Mouse (Mus musculus) lung, postnatal 0 days (tissue): ENCODE measurements around the gene Gm20388. TPM values are rescaled to one million over a fixed set of nuclear protein-coding genes. Genes with fewer than 3 reads are reported as not detected.
"Not testable (repeated sequence)": the region's sequence is repeated elsewhere in the genome, so short reads cannot be mapped to it uniquely, and the experiment has no call there.

Source experiments
- ATAC-seq: fragments of 200-750 bp; cut with Nextera tagmentation; 2 replicates; pipeline ENCODE4 v1.8.0; 2017; ENCODE audit warnings: moderate library complexity
- DNase-seq: peaks from one replicate; pipeline ENCODE4 v3.0.0-alpha.2; 2016; ENCODE audit warnings: low spot score
- H3K27ac ChIP-seq: fragments of 300-500 bp; sonication (generic); 2 replicates; pipeline ENCODE4 v1.5.1; 2014; ENCODE audit warnings: antibody characterized with exemption, mild to moderate bottlenecking, low read length, mixed read lengths
- H3K27me3 ChIP-seq: fragments of 300-500 bp; sonication (generic); replicated peaks from 2 replicates; pipeline ENCODE4 v1.6.1; 2014; ENCODE audit warnings: low read length, mixed read lengths; ENCODE audit not compliant: insufficient read depth
- H3K36me3 ChIP-seq: fragments of 300-500 bp; sonication (generic); 2 replicates; pipeline ENCODE4 v1.6.1; 2014; ENCODE audit warnings: low read length, mixed read lengths; ENCODE audit not compliant: insufficient read depth
- H3K4me1 ChIP-seq: fragments of 300-500 bp; sonication (generic); 2 replicates; pipeline ENCODE4 v1.6.1; 2014; ENCODE audit warnings: antibody characterized with exemption, low read depth, low read length, mixed read lengths; ENCODE audit not compliant: insufficient read depth
- H3K4me2 ChIP-seq: fragments of 300-500 bp; sonication (generic); replicated peaks from 2 replicates; pipeline ENCODE4 v1.6.1; 2014; ENCODE audit warnings: low read depth, mild to moderate bottlenecking, low read length, moderate library complexity, mixed read lengths
- H3K4me3 ChIP-seq: fragments of 300-500 bp; sonication (generic); 2 replicates; pipeline ENCODE4 v1.5.1; 2014; ENCODE audit warnings: low read depth, low read length
- H3K9ac ChIP-seq: fragments of 300-500 bp; sonication (generic); replicated peaks from 2 replicates; pipeline ENCODE4 v1.6.1; 2014; ENCODE audit warnings: low read depth, mild to moderate bottlenecking
- H3K9me3 ChIP-seq: fragments of 300-500 bp; sonication (generic); 2 replicates; pipeline ENCODE4 v1.6.1; 2016; ENCODE audit warnings: low read length, mixed read lengths
- CTCF ChIP-seq: IDR thresholded peaks from 2 replicates; pipeline ENCODE4 v1.5.1; 2016; ENCODE audit warnings: antibody characterized with exemption, mild to moderate bottlenecking
- EP300 ChIP-seq: IDR thresholded peaks from 2 replicates; pipeline ENCODE4 v1.6.1; 2016; ENCODE audit warnings: antibody characterized with exemption, mild to moderate bottlenecking, control low read depth
- WGBS: fragments of 180-500 bp; shearing (Covaris S2); extraction: QIAGEN DNeasy Blood & Tissue Kit; methylation state at CpG from one replicate; pipeline ENCODE4 v1.1.7; 2014; 5-methylcytosine and 5-hydroxymethylcytosine counted together
- polyA plus RNA-seq: library from polyadenylated mRNA; unstranded; fragments of >200 nt; fragmentation: Nextera tagmentation; extraction: Ambion mirVana; gene quantifications from 2 replicates; pipeline ENCODE4 v1.2.1, GENCODE M21; 2015

Gm20388 gene
- polyA plus RNA-seq, 1 experiment from 2014 or later: not detected

- no peak for DNase-seq
- no peaks in the 10 kb centered on the region for H3K27me3 ChIP-seq
- H3K9me3 ChIP-seq: no peaks in the 10 kb centered on the region
- H3K4me1 ChIP-seq: peaks cover 9% of the 10 kb centered on the region; the same call in 1 of the 2 replicates
- H3K4me2 ChIP-seq: no peak overlapping the region
- no peak overlapping the region for H3K9ac ChIP-seq
- no peak for TF ChIP-seq CTCF
- no peak for TF ChIP-seq EP300
- H3K36me3 ChIP-seq: no peaks in the 10 kb centered on the region
- WGBS: 67% methylated on average over 7 of the region's 7 CpGs
- H3K4me3 ChIP-seq: no peak overlapping the region
- H3K27ac ChIP-seq: no peak overlapping the region
- ATAC-seq: no peak
Measured at GRCm38 (mm10) chr8:120331027-120331426, 420.4 kb downstream of the Gm20388 start.

DNA sequence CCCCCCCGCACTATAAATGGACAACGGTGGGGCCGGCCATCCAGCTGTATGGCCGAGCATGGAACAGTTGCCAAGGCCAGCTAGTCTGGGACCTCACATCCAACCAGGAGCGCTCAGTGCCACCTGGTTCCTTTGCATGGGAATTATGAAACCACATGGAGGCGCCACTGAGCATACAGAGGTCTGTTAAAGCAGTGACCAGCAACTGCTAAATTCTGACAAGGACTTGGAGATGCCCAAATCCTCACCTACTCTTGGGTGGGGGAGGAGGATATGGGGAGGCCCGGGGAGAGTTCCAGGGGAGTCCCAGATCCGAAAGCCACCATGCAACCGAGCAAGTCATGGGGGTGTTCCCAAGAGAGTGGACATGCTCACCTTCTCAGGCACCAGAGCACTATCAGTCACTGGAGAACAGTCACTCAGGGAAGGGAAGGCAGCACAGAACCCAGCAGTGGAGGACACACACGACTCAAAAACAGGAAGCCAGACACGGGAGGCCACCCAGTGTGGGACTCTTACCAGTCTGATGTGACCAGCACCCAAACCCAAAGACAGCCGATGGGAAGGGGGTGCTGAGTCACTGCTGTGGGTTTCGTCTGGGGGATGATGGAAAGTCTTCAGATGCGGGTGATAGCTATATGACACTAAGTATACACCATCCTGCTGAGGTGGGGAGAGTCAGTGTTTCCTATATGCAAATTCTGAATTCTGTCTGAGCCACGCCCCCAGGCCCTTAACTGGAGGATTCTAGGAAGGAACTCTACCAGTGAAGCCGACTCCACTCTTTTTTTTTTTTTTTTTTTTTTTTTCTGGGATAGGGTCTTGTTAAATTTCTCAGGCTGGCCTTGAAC lies 422.0 kb downstream of the Gm20388 start:
- WGBS: 68% methylated on average over 16 of the region's 16 CpGs
- Histone ChIP-seq H3K27ac (no peak overlapping the region), H3K4me3 (no peak overlapping the region), H3K36me3 (no peaks in the 10 kb centered on the region), H3K4me1 (peaks cover 9% of the 10 kb centered on the region; the same call in 1 of the 2 replicates), H3K9me3 (no peaks in the 10 kb centered on the region), H3K27me3 (no peaks in the 10 kb centered on the region; the same call in 1 of the 2 replicates), H3K4me2 (no peak overlapping the region), H3K9ac (no peak overlapping the region)
- TF ChIP-seq CTCF (peak; percentile 65), EP300 (no peak)
- ATAC-seq: no peak; the same call in 1 of the 2 replicates
- DNase-seq: no peak

DNA sequence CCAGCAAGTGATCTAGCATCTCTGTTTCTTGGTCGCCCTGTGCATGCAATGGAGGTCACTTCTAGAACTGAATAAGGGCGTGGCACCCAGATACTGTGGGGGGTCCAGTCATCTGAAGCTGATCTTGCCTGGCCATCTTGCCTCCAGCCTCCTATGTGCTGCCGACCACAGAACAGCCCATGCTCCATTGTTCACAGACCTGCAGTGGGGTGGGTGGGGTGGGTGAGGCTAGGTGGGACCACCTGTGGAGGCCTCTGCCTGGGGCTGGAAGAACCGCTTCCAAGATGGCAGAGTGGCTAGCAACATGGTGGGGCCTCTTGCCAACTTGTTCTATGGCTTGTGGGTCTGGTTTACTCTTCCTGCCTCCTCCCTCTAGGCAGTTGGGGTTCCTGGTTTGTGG lies 423.0 kb downstream of the Gm20388 start:
- Histone ChIP-seq H3K27ac (no peak overlapping the region), H3K9ac (no peak overlapping the region), H3K27me3 (no peaks in the 10 kb centered on the region; the same call in 1 of the 2 replicates), H3K4me2 (no peak overlapping the region), H3K9me3 (no peaks in the 10 kb centered on the region), H3K36me3 (no peaks in the 10 kb centered on the region), H3K4me1 (peaks cover 9% of the 10 kb centered on the region; the same call in 1 of the 2 replicates), H3K4me3 (no peak overlapping the region)
- no peak for DNase-seq
- no peak for TF ChIP-seq CTCF
- no peak for TF ChIP-seq EP300
- no peak for ATAC-seq
- 95% methylated on average over 4 of the region's 4 CpGs for WGBS

GRCm38 (mm10) chr8:120334261-120334660 lies 423.6 kb downstream of the Gm20388 start:
- not testable (repeated sequence) for ATAC-seq, DNase-seq, H3K9me3 ChIP-seq, H3K4me2 ChIP-seq, H3K27ac ChIP-seq, H3K4me1 ChIP-seq, H3K9ac ChIP-seq, H3K27me3 ChIP-seq, H3K4me3 ChIP-seq, H3K36me3 ChIP-seq
- WGBS: 71% methylated on average over 3 of the region's 3 CpGs

- 16% methylated on average over 5 of the region's 5 CpGs for WGBS
- H3K4me2 ChIP-seq: peak overlapping the region; percentile 42; the same call in 1 of the 2 replicates
- no peak overlapping the region for H3K4me3 ChIP-seq
- peaks cover 9% of the 10 kb centered on the region; the same call in 1 of the 2 replicates for H3K4me1 ChIP-seq
- no peaks in the 10 kb centered on the region for H3K9me3 ChIP-seq
- no peaks in the 10 kb centered on the region; the same call in 1 of the 2 replicates for H3K27me3 ChIP-seq
- no peak overlapping the region for H3K9ac ChIP-seq
- TF ChIP-seq EP300 (no peak), CTCF (no peak)
- ATAC-seq (peak; percentile 4; the same call in 1 of the 2 replicates), DNase-seq (peak; percentile 37)
- H3K27ac ChIP-seq: no peak overlapping the region
- no peaks in the 10 kb centered on the region for H3K36me3 ChIP-seq
Measured at GRCm38 (mm10) chr8:120334878-120335261, 424.2 kb downstream of the Gm20388 start.

GRCm38 (mm10) chr8:120335262-120336086 lies 424.8 kb downstream of the Gm20388 start:
- peak overlapping the region; percentile 42 for H3K4me2 ChIP-seq
- 0 out of 2 replicates have a peak overlapping the region, but pooled peaks have one; percentile 16 for H3K9ac ChIP-seq
- H3K4me1 ChIP-seq: peaks cover 9% of the 10 kb centered on the region; the same call in 1 of the 2 replicates
- ATAC-seq (no peak), DNase-seq (no peak)
- TF ChIP-seq CTCF: no peak
- no peak for TF ChIP-seq EP300
- no peaks in the 10 kb centered on the region; the same call in 1 of the 2 replicates for H3K27me3 ChIP-seq
- no peak overlapping the region for H3K27ac ChIP-seq
- no peaks in the 10 kb centered on the region for H3K36me3 ChIP-seq
- H3K4me3 ChIP-seq: peak overlapping the region; percentile 2; the same call in 1 of the 2 replicates
- H3K9me3 ChIP-seq: no peaks in the 10 kb centered on the region
- WGBS: 16% methylated on average over 17 of the region's 17 CpGs
